Mouse (Mus musculus) heart, embryonic 10.5 days (tissue): ENCODE results near the gene Pramef25. TPM values are rescaled to one million over a fixed set of nuclear protein-coding genes. Genes with fewer than 3 reads are reported as not detected.
"Not testable (repeated sequence)": the region's sequence is repeated elsewhere in the genome, so short reads cannot be mapped to it uniquely, and the experiment has no call there.

Experiments used
- DNase-seq: peaks from one replicate; pipeline ENCODE4 v3.0.0-alpha.2; 2017; ENCODE audit warnings: low spot score
- H3K27ac ChIP-seq: fragments of 300-500 bp; sonication (generic); 2 replicates; pipeline ENCODE4 v1.5.1; 2016; ENCODE audit warnings: mild to moderate bottlenecking
- H3K27me3 ChIP-seq: fragments of 300-500 bp; sonication (generic); 2 replicates; pipeline ENCODE4 v1.6.1; 2016; ENCODE audit warnings: mild to moderate bottlenecking; ENCODE audit not compliant: poor library complexity, insufficient read depth, severe bottlenecking
- H3K36me3 ChIP-seq: fragments of 300-500 bp; sonication (generic); 2 replicates; pipeline ENCODE4 v1.6.1; 2016; ENCODE audit warnings: mild to moderate bottlenecking, moderate library complexity
- H3K4me1 ChIP-seq: fragments of 300-500 bp; sonication (generic); 2 replicates; pipeline ENCODE4 v1.6.1; 2016; ENCODE audit warnings: mild to moderate bottlenecking
- H3K4me3 ChIP-seq: fragments of 300-500 bp; sonication (generic); 2 replicates; pipeline ENCODE4 v1.5.1; 2016; ENCODE audit warnings: mild to moderate bottlenecking, moderate library complexity
- H3K9me3 ChIP-seq: fragments of 300-500 bp; sonication (generic); 2 replicates; pipeline ENCODE4 v1.6.1; 2016; ENCODE audit warnings: mild to moderate bottlenecking, moderate library complexity
- WGBS: fragments of 180-500 bp; shearing (Covaris S2); methylation state at CpG from one replicate; pipeline ENCODE4 v1.1.7; 2016; 5-methylcytosine and 5-hydroxymethylcytosine counted together
- polyA plus RNA-seq: library from polyadenylated mRNA; unstranded; fragments of >200 nt; fragmentation: Nextera tagmentation; extraction: Ambion mirVana; gene quantifications from 2 replicates; pipeline ENCODE4 v1.2.1, GENCODE M21; 2016

Gene Pramef25
- polyA plus RNA-seq, result not detected in 2 replicates

GRCm38 (mm10) chr4:143950916-143951315 lies at the start of gene Pramef25:
Gene Pramef25, minus strand, starts transcription at chr4:143951016.
- H3K4me3 ChIP-seq, H3K27ac ChIP-seq, H3K4me1 ChIP-seq, H3K27me3 ChIP-seq, H3K9me3 ChIP-seq, DNase-seq, H3K36me3 ChIP-seq: not testable (repeated sequence)
- 79% methylated on average over 1 of the region's 1 CpGs for WGBS

- not testable (repeated sequence) for DNase-seq, H3K27ac ChIP-seq, H3K4me1 ChIP-seq, H3K9me3 ChIP-seq, H3K27me3 ChIP-seq, H3K4me3 ChIP-seq, H3K36me3 ChIP-seq
- 63% methylated on average over 3 of the region's 3 CpGs for WGBS
Observed at GRCm38 (mm10) chr4:143994269-143994668, 43.5 kb upstream of the Pramef25 start, which contains the start of gene Pramef17. Gene Pramef17, minus strand, starts transcription at chr4:143994369.

GRCm38 (mm10) chr4:143988126-143988525 lies 37.3 kb upstream of the Pramef25 start:
- H3K36me3 ChIP-seq, H3K9me3 ChIP-seq, DNase-seq, H3K27me3 ChIP-seq, H3K4me1 ChIP-seq, H3K4me3 ChIP-seq, H3K27ac ChIP-seq: not testable (repeated sequence)
- 90% methylated on average over 17 of the region's 17 CpGs for WGBS

- DNase-seq, H3K4me1 ChIP-seq, H3K36me3 ChIP-seq, H3K9me3 ChIP-seq, H3K27ac ChIP-seq, H3K27me3 ChIP-seq, H3K4me3 ChIP-seq: not testable (repeated sequence)
- 88% methylated on average over 14 of the region's 17 CpGs for WGBS
Observed at GRCm38 (mm10) chr4:143987475-143987941, 36.7 kb upstream of the Pramef25 start.

- H3K4me3 ChIP-seq, H3K4me1 ChIP-seq, H3K9me3 ChIP-seq, H3K27me3 ChIP-seq, DNase-seq, H3K36me3 ChIP-seq, H3K27ac ChIP-seq: not testable (repeated sequence)
- WGBS, result 94% methylated on average over 7 of the region's 9 CpGs
Observed at GRCm38 (mm10) chr4:143985733-143986132, 34.9 kb upstream of the Pramef25 start.

GRCm38 (mm10) chr4:143985165-143985564 lies 34.3 kb upstream of the Pramef25 start:
- H3K4me3 ChIP-seq, H3K36me3 ChIP-seq, H3K27me3 ChIP-seq, H3K4me1 ChIP-seq, DNase-seq, H3K9me3 ChIP-seq, H3K27ac ChIP-seq: not testable (repeated sequence)
- no CpG with 5 or more reads among the region's 7 CpGs for WGBS

GRCm38 (mm10) chr4:143983446-143983845 lies 32.6 kb upstream of the Pramef25 start:
- H3K4me1 ChIP-seq, H3K27me3 ChIP-seq, H3K9me3 ChIP-seq, H3K36me3 ChIP-seq, H3K4me3 ChIP-seq, H3K27ac ChIP-seq, DNase-seq: not testable (repeated sequence)
- 86% methylated on average over 1 of the region's 1 CpGs for WGBS

GRCm38 (mm10) chr4:143966850-143967249 lies 16.0 kb upstream of the Pramef25 start, which contains the start of gene Gm13101:
Gene Gm13101, minus strand, starts transcription at chr4:143966950.
- DNase-seq, H3K4me3 ChIP-seq, H3K9me3 ChIP-seq, H3K27me3 ChIP-seq, H3K27ac ChIP-seq, H3K36me3 ChIP-seq, H3K4me1 ChIP-seq: not testable (repeated sequence)
- 51% methylated on average over 2 of the region's 2 CpGs for WGBS

- not testable (repeated sequence) for H3K27ac ChIP-seq, DNase-seq, H3K4me1 ChIP-seq, H3K9me3 ChIP-seq, H3K27me3 ChIP-seq, H3K36me3 ChIP-seq, H3K4me3 ChIP-seq
- 75% methylated on average over 1 of the region's 1 CpGs for WGBS
Observed at GRCm38 (mm10) chr4:143900280-143900679, 50.5 kb downstream of the Pramef25 start, which contains the start of gene Pramef6. Gene Pramef6, minus strand, starts transcription at chr4:143900380.

Other genes with a start within 250 kb of the Pramef25 start
- gene Gm13089, start 248.3 kb downstream of the Pramef25 start, polyA plus RNA-seq, result not detected in 2 replicates
- gene Gm13078, start 231.6 kb downstream of the Pramef25 start, polyA plus RNA-seq, result not detected in 2 replicates
- gene Gm13023, start 161.7 kb downstream of the Pramef25 start, polyA plus RNA-seq, result not detected in 2 replicates
- not detected in 2 replicates for gene Gm13084, start 134.9 kb downstream of the Pramef25 start, polyA plus RNA-seq
- gene Gm13103, start 104.5 kb downstream of the Pramef25 start, polyA plus RNA-seq, result not detected in 2 replicates
- not detected in 2 replicates for gene Pramef6, start 50.6 kb downstream of the Pramef25 start, polyA plus RNA-seq
- gene Gm13101, start 15.9 kb upstream of the Pramef25 start, polyA plus RNA-seq, result not detected in 2 replicates
- not detected in 2 replicates for gene Pramef17, start 43.4 kb upstream of the Pramef25 start, polyA plus RNA-seq
- gene Pramel4, start 108.1 kb upstream of the Pramef25 start, polyA plus RNA-seq, result not detected in 2 replicates
- gene Gm13102, start 155.5 kb upstream of the Pramef25 start, polyA plus RNA-seq, result not detected in 2 replicates
- not detected in 2 replicates for gene Oog3, start 211.6 kb upstream of the Pramef25 start, polyA plus RNA-seq
- not detected in 2 replicates for gene Oog2, start 239.7 kb upstream of the Pramef25 start, polyA plus RNA-seq